Mouse (Mus musculus): Measurements from ENCODE around the gene Tenm4. TPM values are rescaled to one million over a fixed set of nuclear protein-coding genes. Genes with fewer than 3 reads are reported as not detected.
A peak's percentile ranks its signal among the peaks of the same experiment; 100 is the strongest.

The Tenm4 gene
- total RNA-seq, 2 experiments from 2014 or later: under 0.01 TPM; not detected in 1

DNA sequence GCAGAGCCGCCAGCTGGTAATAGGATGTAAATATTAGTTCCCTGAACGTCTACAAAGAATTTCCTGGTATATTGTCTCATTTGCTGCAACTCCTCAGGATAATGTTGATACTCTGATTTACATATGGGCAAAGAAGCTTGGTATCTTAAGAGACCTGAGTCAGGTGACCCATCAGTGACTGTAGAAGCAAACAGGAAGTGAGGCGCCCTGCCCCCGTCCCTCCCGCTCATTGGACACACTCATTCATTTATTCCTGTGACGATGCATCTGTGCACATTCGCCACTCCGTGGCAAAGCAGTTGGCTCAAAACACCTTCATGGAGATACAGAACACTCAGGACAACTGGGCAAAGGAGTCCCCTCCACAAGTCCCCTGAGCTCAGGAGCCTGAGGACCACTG is 699.4 kb downstream of the Tenm4 start:
- ATAC-seq (ENCODE audit: poor library complexity, severe bottlenecking): 0 out of 2 replicates have a peak, but pooled peaks have one; percentile 33

DNA sequence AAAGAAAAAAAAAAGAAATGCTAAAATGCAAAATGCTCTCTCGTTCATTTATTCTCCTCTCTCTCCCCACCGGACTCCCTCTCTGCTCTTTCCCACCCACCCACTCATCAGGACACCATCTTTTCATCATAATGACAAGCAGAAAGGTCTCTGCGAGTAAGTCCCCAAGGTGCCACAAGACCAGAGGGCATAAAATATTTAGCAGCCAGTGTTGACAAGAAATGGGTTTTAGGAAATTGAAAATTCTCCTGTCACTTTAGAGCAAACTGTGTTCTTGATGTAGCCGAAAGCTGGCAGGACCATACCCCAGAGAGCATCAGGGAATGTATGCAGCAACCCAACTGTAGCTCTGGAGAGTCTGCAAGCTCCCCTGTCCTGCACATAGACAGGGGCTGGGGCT is 700.0 kb downstream of the Tenm4 start:
- no peak for ATAC-seq (ENCODE audit: poor library complexity, severe bottlenecking)

DNA sequence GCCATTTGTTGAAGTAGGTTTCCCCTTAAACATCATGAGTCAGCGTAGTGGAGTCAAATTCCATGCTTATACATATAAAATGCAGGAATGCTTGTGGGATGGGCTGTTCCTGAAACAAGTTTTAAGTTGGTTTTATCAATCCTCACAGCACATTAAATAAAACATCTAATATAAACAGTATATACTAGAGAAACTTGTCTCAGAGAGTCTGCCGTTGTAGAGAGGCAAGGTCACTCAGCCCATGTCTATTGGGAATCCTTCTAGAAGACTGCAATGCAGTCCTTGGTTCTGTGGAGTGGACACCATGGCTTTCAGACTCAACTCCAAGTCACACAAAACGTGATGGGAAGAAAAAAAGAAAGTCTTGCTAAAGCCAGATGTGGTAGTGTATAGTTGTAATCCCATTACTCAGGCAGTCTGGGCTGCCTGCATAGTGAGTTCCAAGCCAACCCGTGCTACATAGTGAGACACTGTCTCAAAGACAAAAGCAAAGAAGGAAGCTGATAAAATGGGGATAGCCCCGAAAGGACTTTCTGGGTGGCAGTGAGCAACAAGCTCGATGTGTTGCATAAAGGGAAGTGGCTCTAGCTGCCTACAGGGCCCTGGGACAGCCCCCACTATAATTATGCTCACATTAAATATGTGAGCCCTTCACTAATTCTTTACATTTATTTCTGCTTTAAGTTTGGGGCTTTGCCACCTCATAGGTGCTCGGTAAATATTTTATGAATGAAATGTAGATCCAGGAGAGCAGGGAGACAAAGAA is 707.6 kb downstream of the Tenm4 start:
- peak; percentile 62 for ATAC-seq (ENCODE audit: poor library complexity, severe bottlenecking)

DNA sequence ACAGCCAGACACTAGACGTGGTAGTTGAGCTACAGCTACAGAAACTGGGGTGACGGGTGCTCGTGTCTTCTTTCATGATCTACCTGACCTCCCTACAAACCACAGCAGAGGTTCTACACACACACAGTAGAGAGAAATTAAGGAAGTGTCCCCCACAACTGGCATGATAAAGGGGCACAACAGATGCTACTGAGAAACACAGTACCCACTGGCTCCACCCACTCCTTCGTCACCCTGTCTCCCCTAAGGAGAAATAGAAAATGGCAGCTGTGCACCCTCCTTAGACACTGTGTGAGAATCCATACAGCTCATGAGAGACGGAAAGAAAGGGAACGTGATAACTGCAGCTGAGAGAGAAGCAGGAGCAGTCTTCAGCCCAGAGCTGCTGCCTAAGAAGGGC is 708.5 kb downstream of the Tenm4 start:
- ATAC-seq (ENCODE audit: poor library complexity, severe bottlenecking): no peak

DNA sequence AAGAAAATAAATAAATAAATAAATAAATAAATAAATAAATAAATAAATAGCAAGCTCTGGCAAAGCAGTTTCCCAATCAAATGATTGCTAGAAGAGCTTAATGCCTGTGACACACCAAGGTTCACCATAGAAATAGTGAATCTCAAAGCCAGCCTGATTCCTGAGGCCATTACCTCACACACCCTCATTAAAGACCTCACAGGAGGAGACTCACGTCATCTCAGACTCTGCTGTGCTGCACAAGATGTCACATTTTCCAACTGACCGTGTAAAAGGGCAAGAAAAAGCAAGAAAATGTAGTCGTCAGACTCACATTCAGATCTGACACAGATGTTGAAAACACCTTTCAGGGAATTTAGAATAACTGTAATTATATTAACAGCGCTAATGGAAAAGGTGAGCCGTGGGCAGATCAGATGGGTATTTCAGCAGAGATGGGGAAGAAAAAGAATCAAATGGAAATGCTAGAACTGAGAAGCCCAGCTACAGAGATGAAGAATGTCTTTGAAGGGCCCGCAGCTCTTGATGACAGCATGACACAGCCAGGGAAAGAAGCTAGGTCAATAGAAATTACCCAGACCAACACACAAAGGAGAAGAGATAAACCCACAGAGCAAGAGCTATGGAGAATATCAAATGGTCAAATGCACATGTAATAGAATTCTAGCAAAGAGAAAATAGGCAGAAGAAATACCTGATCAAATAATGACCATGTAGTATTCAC is 709.3 kb downstream of the Tenm4 start:
- no peak for ATAC-seq (ENCODE audit: poor library complexity, severe bottlenecking)

DNA sequence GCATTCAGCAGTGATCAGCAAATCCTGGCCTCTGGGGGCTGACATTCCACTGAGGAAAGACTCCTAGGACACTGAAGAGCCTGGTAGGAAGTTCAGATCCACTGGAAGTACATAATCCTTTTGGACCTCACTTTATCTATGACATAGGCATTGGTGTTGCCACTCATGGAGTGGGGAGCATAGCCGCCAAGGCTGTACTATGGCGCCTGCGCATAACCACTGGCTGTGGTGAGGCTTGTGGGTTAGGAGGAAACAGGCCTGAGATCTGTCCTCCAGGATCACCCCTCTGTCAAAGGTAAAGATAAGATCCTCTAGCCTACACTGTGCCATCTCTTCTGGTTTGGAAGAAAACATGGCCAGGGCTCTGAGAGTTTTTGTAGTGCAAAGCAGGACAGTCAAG is 712.3 kb downstream of the Tenm4 start:
- no peak for ATAC-seq (ENCODE audit: poor library complexity, severe bottlenecking)

DNA sequence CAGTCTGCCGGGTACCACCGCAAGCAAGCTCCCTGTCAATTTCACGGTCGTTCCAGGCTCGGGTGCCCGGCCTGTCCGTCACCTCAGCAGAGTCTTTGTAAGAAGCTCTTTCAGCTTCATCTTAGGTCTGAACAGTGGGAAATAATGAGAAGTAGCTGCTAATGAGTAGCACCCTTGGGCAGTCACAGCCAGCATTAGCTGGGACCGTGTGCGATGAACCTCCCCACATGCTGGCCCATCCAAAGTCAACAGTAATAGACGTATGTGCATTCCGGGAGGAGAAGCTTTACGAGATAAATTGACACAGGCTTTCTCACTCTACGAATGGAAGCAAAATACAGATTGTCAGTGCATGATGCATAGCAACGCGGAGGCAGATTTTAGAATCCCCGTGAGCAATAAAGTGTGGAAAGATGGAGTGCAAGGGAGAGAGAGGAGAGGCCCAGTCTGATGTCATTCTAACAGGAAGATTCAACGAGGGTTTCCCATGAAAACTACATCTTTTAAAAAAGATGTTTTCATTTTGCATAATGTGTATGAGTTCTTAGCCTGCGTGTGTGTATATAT is 716.1 kb downstream of the Tenm4 start:
- ATAC-seq (ENCODE audit: poor library complexity, severe bottlenecking): no peak

DNA sequence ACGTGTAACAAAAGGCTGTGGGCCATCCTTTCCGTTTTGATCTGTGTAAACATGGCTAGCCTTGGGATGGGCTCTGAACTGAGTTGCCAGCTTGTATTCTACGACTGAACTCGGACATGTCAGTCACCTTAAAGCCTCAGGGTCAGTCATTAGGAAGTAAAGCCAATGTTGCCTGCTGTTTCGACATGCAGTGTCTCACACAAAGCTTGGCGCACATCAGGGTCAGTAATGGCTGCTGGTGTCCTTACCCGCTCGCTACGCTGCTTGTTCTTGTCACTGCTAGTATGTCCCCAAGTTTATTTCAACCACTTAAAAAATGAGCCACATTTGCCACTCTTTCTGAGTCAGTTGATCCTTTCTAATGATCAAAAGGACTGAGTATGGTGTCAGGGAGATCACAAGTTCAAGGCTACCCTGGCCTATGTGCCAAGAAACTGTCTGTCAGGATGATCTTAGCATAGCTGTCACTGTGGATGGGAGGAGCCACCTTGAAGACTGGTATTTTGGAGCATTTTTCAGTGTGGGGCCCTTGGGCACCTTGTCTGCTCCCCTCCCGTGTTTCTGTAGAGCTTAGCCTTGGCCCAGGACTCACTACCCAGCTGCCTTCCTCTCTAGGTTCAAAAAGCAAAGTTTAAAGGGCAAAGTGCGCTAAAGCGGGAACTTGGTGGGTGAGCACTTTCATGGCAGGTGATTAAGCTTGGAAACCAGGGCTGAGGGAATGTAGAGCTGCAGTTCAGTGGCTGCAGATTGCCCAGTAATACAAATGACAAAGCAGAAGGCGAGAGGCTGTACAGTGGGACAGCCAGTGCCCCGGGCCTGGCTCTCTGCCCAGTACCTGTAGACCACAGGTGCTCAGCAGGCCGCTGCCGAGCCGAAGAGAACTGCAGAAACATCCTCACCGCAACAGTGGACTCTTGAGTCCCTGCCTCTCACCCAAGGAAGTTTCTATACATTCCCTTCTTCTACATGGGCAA is 718.3 kb downstream of the Tenm4 start:
- no peak for ATAC-seq (ENCODE audit: poor library complexity, severe bottlenecking)

DNA sequence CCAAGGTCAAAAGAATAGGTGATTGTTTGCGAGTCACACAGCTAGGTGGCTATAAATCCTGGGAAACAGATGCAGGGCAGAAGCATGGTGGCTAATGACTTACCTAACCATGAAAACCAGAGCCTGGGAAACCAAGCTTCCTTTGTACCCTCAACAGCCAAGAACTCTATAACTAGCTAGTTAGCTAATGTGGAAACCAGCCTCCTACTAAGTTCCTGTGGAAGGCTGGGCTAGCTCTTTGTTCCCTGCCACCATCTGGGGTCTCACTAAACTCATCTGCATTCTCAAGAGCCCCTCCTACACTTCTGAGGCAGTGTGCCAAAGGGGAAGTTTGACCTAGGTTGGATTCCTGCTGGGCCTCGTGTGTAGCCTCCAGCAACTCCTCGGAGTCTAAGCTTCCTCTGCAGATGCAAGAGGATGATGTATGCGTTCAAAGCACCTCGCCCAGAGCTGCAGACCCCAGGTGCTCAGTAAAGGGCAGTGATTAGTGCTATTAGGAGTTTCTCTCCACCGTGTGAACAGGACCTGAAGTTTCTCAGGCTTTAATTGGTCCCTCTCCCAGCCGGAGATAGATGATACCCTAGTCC is 719.1 kb downstream of the Tenm4 start:
- ATAC-seq (ENCODE audit: poor library complexity, severe bottlenecking): no peak

DNA sequence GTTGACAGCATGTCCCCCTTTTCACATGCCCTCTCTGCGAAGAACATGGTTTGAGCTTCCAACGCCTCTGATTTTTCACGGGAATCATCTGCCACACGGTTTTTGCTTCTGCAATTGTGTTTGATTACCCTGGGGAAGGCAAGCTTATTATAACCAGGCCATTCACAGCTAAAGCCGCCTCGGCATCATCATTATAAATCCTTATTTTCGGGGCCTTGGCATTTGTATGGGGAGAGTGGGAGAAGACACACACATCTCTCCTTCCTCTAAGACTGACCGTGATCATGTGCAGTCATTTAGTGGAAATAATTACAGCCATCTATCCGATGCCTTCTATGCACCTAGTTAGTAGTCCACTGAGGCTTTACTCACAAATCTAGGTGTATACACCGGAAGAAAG is 719.9 kb downstream of the Tenm4 start:
- no peak for ATAC-seq (ENCODE audit: poor library complexity, severe bottlenecking)

DNA sequence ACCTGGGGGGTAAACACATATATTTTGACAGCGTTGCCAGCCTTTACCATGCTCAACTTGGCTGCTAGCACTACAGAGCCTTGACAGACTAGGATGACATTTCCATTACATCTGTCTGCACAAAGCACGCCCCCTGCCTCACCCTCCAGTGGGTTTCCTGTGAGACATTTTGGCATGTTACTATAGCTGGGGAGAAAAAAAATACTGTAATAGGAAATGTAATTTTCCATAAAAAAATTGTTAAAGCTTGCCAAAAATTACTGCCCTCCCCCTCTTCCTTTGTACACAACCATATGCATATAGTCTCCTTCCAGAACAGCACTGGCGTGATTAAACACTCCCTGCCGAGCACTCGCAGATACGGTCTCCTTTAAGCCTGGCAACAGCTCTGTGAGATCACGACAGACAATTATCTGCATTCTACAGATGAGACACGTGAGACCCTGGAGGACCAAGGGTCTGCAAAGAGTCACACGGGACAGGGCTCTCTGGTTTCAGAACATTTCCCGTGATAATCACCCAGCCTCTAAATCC is 728.1 kb downstream of the Tenm4 start:
- no peak for ATAC-seq (ENCODE audit: poor library complexity, severe bottlenecking)

DNA sequence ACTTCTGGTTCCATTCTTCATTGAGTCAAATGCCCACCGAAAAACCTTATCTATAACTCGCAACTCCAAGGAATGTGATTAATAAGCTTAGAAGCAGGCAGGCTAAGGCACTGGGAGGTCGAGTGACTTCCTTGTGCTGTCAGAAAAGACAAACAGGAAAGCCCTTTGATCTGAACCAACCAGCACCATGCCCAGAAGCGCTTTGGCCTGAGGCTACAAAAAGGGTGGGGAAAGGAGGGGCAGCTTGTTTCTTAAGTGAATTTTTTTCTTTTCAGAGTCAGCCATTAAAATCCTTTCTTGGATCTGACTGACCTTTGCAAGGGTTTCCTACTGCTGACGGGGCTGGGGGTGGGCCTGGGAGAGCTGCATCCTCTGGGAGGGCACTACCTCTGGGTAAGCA is 731.1 kb downstream of the Tenm4 start:
- no peak for ATAC-seq (ENCODE audit: poor library complexity, severe bottlenecking)

DNA sequence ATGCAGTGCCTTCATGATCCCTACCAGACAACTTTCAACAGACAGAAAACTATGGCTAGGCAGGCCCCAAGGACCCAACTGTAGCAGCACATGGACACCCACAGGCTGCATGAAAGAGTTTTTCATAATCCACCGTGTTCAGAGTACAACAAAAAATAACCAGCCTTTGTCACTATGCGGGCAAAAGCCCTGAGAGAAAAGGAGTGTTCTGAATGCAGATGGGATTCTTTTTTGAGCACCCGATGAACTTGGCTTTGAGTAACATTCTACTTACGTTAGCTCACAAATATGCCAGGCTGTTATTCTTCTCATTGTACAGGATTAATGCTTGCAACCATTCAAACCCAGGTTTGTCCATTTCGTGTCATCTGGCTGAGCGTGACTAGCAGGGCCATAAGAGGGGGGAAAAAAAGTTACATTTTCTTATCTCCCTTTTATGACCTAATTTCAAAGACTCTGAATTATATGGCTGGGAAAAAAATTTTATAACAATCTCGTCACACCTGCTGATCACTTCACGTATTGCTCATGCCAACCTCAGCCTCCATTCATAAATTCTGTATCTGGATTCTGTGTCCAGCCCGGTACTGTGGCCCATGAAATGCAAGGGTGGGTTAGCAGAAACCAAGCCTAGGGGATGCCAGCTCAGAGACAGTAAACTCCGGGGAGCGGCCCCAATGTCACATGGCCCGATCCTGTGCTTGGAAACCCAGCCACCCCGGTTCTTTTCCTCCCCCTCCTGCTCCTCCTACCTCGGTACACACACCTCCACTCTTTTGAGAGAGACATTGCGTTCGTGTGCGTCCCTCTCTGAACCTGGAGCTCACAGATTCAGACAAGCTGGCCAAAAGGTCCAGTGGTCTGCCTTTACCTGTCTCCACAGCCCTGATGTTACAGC is 732.3 kb downstream of the Tenm4 start:
- no peak for ATAC-seq (ENCODE audit: poor library complexity, severe bottlenecking)

DNA sequence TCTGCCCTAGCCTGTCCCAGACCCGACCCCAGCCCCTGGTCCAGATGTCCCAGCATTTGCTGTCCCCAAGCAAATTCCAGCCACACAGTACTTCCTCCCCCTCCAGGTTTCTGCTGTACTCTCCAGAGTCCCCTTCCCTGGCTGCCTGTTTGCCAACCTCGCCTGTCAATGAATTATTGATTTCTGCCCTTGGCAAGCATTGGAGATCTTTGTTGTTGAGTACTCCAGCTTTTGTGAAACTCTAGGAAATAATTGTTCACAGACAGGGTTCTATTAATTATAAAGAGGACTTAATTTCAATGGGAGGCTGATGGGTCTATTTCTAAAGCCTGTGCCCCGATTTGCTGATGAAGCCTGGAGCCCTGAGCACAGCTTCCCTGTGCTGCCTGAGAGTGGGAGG is 733.4 kb downstream of the Tenm4 start:
- ATAC-seq (ENCODE audit: poor library complexity, severe bottlenecking): no peak

DNA sequence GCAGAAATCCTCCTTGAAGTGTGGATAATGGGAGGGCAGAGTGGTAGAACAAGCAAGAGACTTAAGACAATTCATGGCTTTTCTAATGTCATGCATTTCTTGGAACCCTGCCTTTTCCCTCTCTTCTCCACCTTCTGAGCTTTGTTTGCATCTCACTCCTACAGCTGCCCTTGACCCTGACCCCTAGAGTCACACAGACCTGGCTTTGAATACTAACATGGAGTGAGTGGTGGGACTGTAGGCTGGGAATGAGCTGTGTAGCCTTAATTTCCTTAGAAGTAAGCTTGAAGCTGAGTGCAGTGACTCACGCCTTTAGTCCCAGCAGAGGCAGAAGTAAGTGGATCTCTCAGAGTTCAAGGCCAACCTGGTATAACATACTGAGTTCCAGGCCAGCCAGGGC is 733.9 kb downstream of the Tenm4 start:
- no peak for ATAC-seq (ENCODE audit: poor library complexity, severe bottlenecking)

DNA sequence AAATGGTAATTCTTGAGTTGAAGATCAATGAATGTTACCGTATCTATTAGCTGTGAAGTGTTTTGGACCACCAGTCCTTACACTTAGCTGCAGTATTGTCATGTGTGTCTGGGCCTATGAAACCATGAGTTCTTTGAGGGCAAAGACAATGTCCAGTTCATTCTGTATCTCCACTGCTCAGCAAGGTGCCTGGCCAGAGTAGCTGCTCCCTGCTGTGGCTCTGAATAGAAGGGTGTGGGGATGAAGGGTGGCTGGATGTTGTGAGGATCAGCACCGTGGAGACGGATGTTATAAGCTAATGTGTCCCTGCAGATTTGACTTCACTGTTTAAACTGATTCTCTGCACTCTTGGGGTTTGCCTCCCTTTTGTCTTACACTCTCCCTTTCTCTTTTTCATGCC is 734.4 kb downstream of the Tenm4 start:
- ATAC-seq (ENCODE audit: poor library complexity, severe bottlenecking): no peak

DNA sequence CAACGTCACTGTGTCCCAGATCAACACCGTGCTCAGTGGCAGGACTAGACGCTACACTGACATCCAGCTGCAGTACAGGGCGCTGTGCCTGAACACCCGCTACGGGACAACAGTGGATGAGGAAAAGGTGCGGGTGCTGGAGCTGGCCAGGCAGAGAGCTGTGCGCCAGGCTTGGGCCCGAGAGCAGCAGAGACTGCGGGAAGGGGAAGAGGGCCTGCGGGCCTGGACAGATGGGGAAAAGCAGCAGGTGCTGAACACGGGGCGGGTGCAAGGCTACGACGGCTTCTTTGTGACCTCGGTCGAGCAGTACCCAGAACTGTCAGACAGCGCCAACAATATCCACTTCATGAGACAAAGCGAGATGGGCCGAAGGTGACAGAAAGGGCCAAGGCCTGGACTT is 735.2 kb downstream of the Tenm4 start:
- ATAC-seq (ENCODE audit: poor library complexity, severe bottlenecking): no peak

DNA sequence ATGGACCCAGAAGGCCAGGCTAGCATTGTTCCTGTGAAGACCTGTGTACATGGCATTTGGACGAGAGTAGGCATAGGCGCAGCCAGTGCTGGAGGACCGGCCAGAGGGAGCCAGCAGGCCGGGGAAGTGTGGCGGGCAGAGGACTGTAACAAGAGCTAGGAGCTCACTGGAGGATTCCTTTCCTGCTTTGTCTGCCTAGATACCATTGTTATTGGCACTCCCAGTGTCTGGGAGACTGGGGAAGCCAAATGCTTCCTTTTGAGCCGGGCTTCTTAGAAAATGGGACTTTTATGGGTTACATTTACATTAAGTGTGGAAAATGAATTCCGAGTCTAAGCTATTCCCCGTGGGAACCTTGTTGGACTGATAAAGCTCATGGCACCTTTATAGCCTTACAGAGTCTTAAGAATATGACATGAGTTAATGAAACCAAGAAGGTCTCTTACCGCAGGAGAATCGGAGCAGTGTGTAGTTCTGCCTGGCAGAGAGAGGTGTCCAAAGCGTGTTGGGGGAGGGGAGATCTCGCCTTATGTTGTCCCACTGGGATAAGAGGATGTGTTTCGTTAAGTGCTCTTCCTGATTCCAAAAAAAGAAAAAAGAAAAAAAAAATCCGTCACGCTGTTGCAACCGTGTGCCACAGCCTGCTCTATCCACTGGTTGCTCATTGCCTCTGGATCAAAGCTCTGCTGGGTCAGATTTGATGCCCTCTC is 737.1 kb downstream of the Tenm4 start:
- no peak for ATAC-seq (ENCODE audit: poor library complexity, severe bottlenecking)

DNA sequence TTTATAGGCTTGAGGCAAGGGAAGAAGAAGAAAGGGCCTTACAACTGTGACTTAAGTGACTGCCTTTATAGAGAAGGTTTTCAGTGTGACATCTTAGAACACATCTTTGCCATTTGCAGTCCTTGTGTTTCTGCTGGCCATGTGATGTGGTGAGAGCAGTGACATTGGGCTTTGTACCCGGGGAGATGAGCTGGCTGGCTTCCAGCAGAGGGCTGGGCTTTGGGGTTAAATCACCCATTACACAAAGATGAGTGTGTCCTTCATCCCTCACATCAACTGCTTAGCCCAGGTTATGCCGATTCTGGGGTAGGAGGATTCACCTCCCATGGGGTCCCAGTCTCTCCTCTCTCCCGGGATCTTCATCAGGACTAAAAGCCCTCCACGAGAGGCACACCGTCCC is 738.8 kb downstream of the Tenm4 start:
- ATAC-seq (ENCODE audit: poor library complexity, severe bottlenecking): no peak

All from megakaryocyte, adult 5-6 weeks (primary cell).